Mouse (Mus musculus) small intestine, adult 2 months (tissue): ENCODE measurements around the gene Mep1a. TPM values are rescaled to one million over a fixed set of nuclear protein-coding genes. Genes with fewer than 3 reads are reported as not detected.
A peak's percentile ranks its signal among the peaks of the same experiment; 100 is the strongest.

Source experiments
- H3K27ac ChIP-seq: fragments of 200-500 bp; 2 replicates; pipeline ENCODE4 v1.5.1; 2012; ENCODE audit warnings: low read depth, low read length, control low read depth, inconsistent platforms; ENCODE audit not compliant: insufficient read depth
- H3K27me3 ChIP-seq: fragments of 200-500 bp; 2 replicates; pipeline ENCODE4 v1.6.1; 2012; ENCODE audit warnings: mild to moderate bottlenecking, moderate library complexity, low read length, inconsistent platforms; ENCODE audit not compliant: control insufficient read depth, insufficient read depth
- H3K36me3 ChIP-seq: fragments of 200-500 bp; 2 replicates; pipeline ENCODE4 v1.6.1; 2012; ENCODE audit warnings: mild to moderate bottlenecking, low read length, control low read depth, inconsistent platforms; ENCODE audit not compliant: control insufficient read depth, insufficient read depth
- H3K4me1 ChIP-seq: fragments of 200-500 bp; 2 replicates; pipeline ENCODE4 v1.6.1; 2012; ENCODE audit warnings: low read length, inconsistent platforms, mixed read lengths; ENCODE audit not compliant: control insufficient read depth, insufficient read depth, insufficient read length
- H3K4me3 ChIP-seq: fragments of 200-500 bp; 2 replicates; pipeline ENCODE4 v1.5.1; 2012; ENCODE audit warnings: low read depth, mild to moderate bottlenecking, control low read depth, inconsistent platforms, low read length, moderate library complexity
- CTCF ChIP-seq: fragments of 200-500 bp; IDR thresholded peaks from 2 replicates; pipeline ENCODE4 v1.5.1; 2012; ENCODE audit warnings: low read depth, mild to moderate bottlenecking, control low read depth, inconsistent platforms, low read length, moderate library complexity, mixed read lengths; ENCODE audit not compliant: insufficient replicate concordance, insufficient read length; ENCODE audit errors: extremely low read depth
- POLR2A ChIP-seq: fragments of 200-500 bp; IDR thresholded peaks from 2 replicates; pipeline ENCODE4 v1.6.1; 2012; ENCODE audit warnings: low read depth, mild to moderate bottlenecking, control low read depth, inconsistent platforms, low read length, moderate library complexity
- WGBS: fragments of 180-500 bp; shearing (Covaris S2); methylation state at CpG from one replicate; pipeline ENCODE4 v1.1.7; 2018; 5-methylcytosine and 5-hydroxymethylcytosine counted together
- polyA plus RNA-seq: library from polyadenylated mRNA; depleted of rRNA; stranded (reverse); fragments of >200 nt; gene quantifications from 2 replicates; pipeline ENCODE4 v1.2.3, GENCODE M21; 2012

Gene Mep1a
- polyA plus RNA-seq, 1 experiment = 131 TPM

- Histone ChIP-seq H3K4me1 (no peaks in the 10 kb centered on the region), H3K27me3 (no peaks in the 10 kb centered on the region), H3K36me3 (peaks cover 16% of the 10 kb centered on the region), H3K4me3 (no peak overlapping the region), H3K27ac (no peak overlapping the region)
- TF ChIP-seq POLR2A (no peak), CTCF (no peak)
Observed at GRCm38 (mm10) chr17:43477621-43478020, 25.0 kb downstream of the Mep1a start.

- no peak overlapping the region for H3K4me3 ChIP-seq
- H3K4me1 ChIP-seq = no peaks in the 10 kb centered on the region
- TF ChIP-seq CTCF = no peak
- no peak for TF ChIP-seq POLR2A
- no peak overlapping the region for H3K27ac ChIP-seq
- no peaks in the 10 kb centered on the region for H3K27me3 ChIP-seq
- peaks cover 8% of the 10 kb centered on the region for H3K36me3 ChIP-seq
- WGBS = 90% methylated on average over 16 of the region's 16 CpGs
Observed at GRCm38 (mm10) chr17:43474775-43475174, 27.8 kb downstream of the Mep1a start.

- WGBS = 64% methylated on average over 4 of the region's 4 CpGs
- peaks cover 8% of the 10 kb centered on the region for H3K36me3 ChIP-seq
- no peak overlapping the region for H3K4me3 ChIP-seq
- no peaks in the 10 kb centered on the region for H3K27me3 ChIP-seq
- H3K27ac ChIP-seq = no peak overlapping the region
- no peaks in the 10 kb centered on the region for H3K4me1 ChIP-seq
- no peak for TF ChIP-seq CTCF
Observed at GRCm38 (mm10) chr17:43472558-43472957, 30.1 kb downstream of the Mep1a start.

GRCm38 (mm10) chr17:43470039-43470438, 32.6 kb downstream of the Mep1a start:
- H3K4me3 ChIP-seq = no peak overlapping the region
- 49% methylated on average over 3 of the region's 3 CpGs for WGBS
- peaks cover 6% of the 10 kb centered on the region; the same call in 1 of the 2 replicates for H3K36me3 ChIP-seq
- H3K27ac ChIP-seq = no peak overlapping the region
- TF ChIP-seq POLR2A = no peak
- TF ChIP-seq CTCF = no peak
- H3K27me3 ChIP-seq = no peaks in the 10 kb centered on the region
- H3K4me1 ChIP-seq = no peaks in the 10 kb centered on the region

- Histone ChIP-seq H3K4me1 (no peaks in the 10 kb centered on the region), H3K4me3 (no peak overlapping the region), H3K27ac (no peak overlapping the region), H3K27me3 (no peaks in the 10 kb centered on the region), H3K36me3 (no peaks in the 10 kb centered on the region)
- 38% methylated on average over 19 of the region's 19 CpGs for WGBS
- TF ChIP-seq CTCF (peak; percentile 89), POLR2A (no peak)
Observed at GRCm38 (mm10) chr17:43460245-43461181, 42.1 kb downstream of the Mep1a start.

GRCm38 (mm10) chr17:43459737-43460230, 42.8 kb downstream of the Mep1a start:
- 80% methylated on average over 12 of the region's 12 CpGs for WGBS
- no peak overlapping the region for H3K27ac ChIP-seq
- no peaks in the 10 kb centered on the region for H3K4me1 ChIP-seq

GRCm38 (mm10) chr17:43458598-43458997, 44.0 kb downstream of the Mep1a start:
- WGBS = 9% methylated on average over 9 of the region's 9 CpGs
- Histone ChIP-seq H3K4me3 (no peak overlapping the region), H3K36me3 (no peaks in the 10 kb centered on the region), H3K4me1 (no peaks in the 10 kb centered on the region), H3K27ac (no peak overlapping the region), H3K27me3 (no peaks in the 10 kb centered on the region)
- TF ChIP-seq POLR2A = no peak
- TF ChIP-seq CTCF = peak; percentile 61; the same call in 1 of the 2 replicates

More at GRCm38 (mm10) chr17:43459737-43460230, 42.8 kb downstream of the Mep1a start:
- Histone ChIP-seq H3K27me3 (no peaks in the 10 kb centered on the region), H3K36me3 (no peaks in the 10 kb centered on the region), H3K4me3 (no peak overlapping the region)
- no peak for TF ChIP-seq POLR2A
- no peak for TF ChIP-seq CTCF
